Mouse (Mus musculus): ENCODE data around the gene Fstl4. TPM values are rescaled to one million over a fixed set of nuclear protein-coding genes. Genes with fewer than 3 reads are reported as not detected.

The Fstl4 gene
- polyA plus RNA-seq, 1 experiment, result not detected

DNA sequence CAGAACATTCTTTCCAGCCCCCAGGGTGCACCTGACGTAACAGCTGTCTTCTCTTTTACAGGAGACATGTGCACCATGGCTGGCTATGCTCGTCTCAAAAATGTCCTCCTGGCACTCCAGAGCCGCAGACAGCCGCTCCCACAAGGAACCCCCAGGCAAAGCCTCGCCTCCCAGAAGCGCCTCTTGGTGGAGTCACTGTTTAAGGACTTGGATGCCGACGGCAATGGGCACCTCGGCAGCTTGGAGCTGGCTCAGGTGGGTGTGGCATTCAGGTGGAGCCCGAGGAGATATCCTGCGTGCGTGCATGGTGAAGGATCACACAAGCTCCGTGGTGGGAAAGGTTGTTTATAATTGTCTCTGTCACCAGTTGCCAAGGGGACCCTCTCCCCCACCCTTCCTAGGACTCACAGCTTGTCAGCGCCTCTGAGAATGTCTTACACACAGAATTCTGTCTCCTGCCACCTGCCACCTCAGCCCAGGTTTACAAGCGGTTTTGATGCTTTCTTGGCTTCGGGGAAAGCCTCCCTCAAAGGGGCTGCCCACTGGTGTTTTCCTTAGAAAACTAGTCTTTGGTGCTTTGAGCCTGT, 304.1 kb downstream of the Fstl4 start:
- no peak for TF ChIP-seq GATA1 (IDR thresholded peaks at IDR 0.05; ENCODE audit: low read length)

DNA sequence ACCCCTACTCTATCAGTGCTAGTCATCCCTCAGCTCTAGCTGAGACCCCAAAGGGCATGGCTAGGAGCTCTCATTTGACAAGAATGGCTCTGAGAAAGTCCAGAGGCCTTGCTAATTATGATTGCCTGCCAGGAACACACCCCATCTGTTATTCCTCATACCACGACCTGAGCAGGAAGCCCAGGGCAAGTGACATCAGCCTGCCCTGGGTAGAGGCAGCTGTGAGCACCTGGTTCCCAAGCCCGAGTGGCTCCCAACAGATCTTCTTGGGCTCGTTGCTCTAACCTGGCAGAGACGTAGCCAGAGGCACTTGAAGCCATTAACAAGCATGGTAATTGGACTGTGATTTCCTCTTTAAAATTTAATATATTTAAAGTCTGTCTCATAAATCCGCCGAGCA, 305.3 kb downstream of the Fstl4 start:
- TF ChIP-seq GATA1 (IDR thresholded peaks at IDR 0.05; ENCODE audit: low read length), result no peak

DNA sequence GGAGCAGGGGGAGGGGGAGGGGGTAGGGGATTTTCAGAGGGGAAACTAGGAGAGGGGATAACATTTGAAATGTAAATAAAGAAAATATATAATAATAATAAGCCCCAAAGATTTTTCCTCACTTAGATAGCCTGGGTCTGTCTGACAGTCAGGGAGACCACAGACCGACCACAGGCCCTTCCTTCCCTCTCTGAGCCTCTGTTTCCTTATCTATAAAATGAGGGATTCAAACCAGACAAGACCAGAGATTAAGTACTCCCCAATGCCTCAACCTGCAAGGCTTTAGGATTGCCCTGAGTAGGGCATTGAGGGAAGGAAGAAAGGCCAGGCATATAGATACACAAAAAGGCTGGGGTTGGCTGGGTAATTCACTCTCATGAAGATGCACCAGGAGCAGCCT, 307.2 kb downstream of the Fstl4 start:
- TF ChIP-seq GATA1 (IDR thresholded peaks at IDR 0.05; ENCODE audit: low read length), result no peak

DNA sequence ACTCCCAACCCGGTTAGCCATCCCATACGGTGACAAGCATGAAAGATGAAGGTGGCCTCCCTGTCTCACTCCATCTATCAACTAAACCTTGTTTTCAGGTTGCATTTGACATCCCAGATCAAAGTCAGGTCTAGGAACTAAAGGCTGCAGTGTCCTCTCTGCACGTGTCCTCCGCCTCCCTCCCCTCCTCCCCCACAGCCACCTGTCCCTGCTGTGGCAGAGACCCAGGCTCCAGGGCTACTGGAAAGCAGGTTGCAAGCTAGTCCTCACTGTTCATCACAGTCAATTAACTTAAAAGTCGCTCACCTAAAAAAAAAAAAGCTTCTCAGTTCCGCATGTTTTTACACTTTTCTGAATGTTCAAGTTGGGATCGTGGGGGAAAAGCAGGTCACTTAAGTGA, 313.2 kb downstream of the Fstl4 start:
- no peak for TF ChIP-seq GATA1 (IDR thresholded peaks at IDR 0.05; ENCODE audit: low read length)

DNA sequence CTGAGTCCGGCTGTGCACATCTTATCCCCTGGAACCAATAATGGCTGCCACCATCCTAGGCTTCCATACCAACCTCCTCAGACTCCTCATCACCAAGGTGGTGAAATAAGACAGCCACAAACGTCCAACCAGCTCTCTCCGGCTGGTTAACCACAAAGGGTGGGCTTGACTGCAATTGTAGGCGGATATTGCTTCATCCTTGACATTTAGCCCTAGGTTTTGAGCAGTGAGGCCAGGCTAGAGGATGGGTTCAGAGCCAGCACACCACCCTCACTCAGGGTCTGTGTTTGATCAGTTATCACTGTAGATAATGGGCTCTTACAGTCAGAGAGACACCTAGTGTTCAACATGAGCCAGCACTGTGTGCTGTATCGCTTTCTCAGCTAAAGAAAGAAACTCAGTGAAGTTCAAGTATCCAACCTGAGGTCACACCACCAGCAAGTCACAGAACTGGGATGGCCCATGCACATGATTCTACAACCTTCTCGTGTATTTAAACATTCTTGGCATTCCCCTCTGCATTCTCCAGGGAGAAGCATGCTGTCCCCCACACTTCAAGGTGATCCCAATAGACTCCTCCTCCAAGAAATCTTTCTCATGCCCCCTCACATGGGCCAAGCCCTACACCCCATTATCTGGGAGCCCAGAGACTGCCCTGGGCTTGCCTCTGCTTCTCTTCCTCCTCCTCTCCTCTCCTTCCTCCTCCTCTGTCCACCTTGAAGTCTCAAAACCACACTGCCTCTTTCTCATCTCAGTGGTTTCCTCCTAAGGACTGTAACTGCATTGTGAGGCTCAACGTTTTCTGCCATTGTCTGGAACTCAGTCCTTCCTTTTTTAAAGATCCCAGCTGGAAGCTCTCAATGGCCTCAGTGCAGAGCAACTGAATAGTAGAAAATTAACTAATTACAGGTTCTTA, 314.2 kb downstream of the Fstl4 start:
- TF ChIP-seq GATA1 (IDR thresholded peaks at IDR 0.05; ENCODE audit: low read length), result no peak

DNA sequence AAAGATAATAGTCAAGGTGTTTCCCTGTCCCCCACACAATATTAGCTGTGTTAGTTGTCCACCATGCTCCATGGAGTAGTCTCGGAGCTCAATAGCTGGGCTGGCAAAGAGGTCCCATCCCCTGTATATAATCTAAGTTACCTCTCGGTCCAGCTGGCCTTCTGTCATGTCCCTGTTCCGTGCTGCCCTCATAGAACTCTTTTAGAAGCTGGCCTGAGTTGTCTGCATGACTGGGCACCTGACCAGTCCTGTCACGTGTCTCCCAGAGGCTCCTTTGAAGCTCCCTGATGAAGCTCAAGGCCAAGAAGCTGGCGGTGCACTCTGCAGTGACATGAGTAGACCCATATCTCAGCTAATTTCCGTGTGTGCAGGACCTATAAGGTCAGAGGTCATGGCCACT, 316.9 kb downstream of the Fstl4 start:
- TF ChIP-seq GATA1 (IDR thresholded peaks at IDR 0.05; ENCODE audit: low read length), result no peak

DNA sequence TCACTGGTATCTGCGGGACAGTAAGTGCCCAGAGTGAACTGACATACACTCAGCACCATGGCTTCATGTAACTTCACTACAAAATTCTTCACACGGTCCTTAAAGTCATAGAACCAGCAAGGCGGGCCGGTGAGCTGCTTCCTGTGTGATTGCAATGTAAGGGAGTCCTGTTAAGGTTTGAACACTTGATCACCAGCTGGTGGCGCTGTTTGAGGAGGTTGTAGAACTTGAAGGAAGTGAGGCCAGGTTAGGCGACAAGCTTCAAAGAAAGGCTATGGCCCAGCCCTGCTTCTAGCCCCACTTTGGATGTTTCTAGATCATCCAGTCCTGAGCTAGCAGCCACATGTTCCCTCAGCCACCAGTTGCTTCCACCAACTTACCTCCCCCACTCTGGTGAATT, 320.9 kb downstream of the Fstl4 start:
- no peak for TF ChIP-seq GATA1 (IDR thresholded peaks at IDR 0.05; ENCODE audit: low read length)

DNA sequence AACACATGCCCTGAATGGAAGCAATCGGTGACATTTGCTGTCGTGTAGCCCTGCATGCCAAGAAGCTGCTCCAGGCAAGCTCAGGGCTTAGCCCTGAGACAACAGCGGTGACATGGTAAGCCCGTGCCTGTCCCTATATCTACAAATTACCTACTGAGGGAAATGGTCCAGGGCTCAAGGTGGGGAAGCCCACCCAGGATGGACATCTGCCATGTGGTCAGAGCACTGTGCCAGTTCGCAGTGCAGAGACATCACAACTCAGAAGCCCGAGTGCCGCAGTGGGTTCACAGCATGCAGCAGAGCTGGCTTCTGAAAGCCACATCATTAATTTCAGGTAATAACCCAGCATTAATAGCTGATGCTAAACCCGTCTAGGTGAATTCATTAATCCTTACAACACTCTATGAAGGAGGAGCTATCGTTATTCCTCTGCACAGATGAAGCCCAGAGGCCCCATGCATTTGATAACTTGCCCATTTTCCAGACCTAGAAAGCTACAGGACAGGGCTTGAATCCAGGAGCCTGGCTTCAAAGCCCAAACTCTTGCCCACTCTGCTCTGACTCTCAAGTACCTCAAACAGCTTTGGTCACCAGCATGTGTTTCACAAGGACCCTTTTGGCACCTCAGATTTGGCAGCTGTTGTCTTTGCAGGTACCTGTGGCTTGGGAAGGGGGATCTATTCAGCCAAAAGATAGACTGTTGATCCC, 321.6 kb downstream of the Fstl4 start:
- no peak for TF ChIP-seq GATA1 (IDR thresholded peaks at IDR 0.05; ENCODE audit: low read length)

DNA sequence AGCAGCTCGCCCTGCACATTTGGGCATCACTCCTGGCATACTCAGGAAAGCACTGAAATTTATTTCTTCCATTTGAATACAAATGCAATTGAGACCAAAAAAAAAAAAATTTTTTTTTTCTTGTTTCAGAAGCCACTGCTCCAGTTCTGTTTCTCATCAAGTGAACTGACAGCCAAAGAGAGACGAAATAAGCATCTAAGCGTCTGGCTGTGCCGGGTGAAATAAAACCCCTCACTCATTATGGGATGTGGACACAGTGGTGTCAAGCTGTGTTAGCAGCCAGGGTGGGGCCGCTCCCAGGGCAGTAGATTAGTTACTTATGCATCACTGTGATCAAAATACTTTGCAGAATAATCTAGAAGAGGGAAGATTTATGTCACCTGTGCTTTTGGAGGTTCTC, 327.2 kb downstream of the Fstl4 start:
- TF ChIP-seq GATA1 (IDR thresholded peaks at IDR 0.05; ENCODE audit: low read length), result no peak

DNA sequence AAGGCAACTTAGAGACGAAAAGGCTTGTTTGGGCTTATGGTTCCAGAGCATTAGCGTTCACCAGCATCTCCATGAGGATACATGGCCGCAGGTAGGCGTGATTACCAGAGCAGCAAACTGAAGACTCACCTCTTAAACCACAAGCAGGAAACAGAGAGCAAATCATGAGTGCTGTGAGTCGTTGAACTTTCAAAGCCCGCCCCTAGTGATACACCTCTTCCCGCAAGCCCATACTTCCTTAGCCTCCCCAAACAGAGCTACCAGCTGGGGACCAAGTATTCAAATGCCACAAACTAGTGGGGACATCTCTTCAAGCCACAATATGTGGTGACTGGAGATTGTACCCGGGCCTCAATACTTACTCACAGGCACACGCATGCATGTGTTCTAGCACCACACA, 332.4 kb downstream of the Fstl4 start:
- no peak for TF ChIP-seq GATA1 (IDR thresholded peaks at IDR 0.05; ENCODE audit: low read length)

DNA sequence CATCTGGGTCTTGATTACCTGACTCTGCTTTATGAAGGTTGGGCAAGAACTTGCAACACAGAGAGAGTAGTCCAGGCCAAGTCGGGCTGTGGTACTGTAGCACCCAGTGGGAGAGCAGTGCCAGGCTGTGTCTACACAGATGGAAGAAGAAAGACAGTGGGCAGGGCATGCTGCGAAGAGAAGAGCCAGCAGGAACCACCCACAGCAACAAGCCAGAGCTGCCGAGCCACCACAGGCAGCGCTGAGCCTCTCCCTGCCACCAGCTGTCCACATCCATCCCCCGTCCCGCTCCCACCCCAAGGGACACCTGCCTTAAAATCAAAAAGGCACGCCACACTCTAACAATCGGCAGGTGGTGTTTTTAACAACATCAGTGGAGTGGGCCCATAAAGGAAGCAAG, 332.9 kb downstream of the Fstl4 start:
- no peak for TF ChIP-seq GATA1 (IDR thresholded peaks at IDR 0.05; ENCODE audit: low read length)

DNA sequence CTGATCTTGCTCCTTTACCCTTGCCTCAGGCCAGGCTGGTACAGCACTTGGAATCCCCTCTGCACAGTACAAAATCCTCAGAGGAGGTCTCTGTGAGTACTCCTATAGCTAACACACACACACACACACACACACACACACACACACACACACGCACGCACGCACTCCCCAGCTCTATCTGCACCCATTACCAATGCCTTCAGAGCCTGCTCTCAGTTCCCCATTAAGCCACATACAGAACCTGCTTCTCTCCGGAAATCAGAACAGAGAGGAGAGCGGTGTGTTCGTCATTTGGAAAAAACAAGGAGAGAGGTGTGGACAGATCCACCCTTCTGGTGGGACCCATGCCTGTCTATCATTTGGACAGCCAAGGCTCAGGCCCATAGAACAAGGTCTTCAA, 333.4 kb downstream of the Fstl4 start:
- TF ChIP-seq GATA1 (IDR thresholded peaks at IDR 0.05; ENCODE audit: low read length), result no peak

DNA sequence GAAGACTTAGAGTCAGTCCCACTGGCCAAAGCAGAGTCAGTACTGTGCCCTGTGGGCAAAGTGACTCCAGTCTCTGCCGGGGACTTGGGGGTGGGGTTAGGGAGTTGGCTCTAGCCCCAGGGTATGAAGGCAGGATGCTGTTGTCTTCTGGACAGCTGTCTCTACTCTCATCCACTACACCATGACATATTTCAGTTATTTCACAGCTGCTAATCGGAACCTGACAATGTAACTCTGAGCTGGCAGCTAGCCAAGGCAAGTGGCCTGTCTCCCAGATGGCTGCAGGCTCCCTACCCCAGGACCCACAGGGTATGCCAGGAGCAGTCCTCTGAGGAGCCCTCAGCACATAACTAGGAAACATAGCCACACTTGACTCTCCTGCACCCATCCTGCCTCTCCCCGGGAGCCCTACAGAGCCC, 334.4 kb downstream of the Fstl4 start:
- TF ChIP-seq GATA1 (IDR thresholded peaks at IDR 0.05; ENCODE audit: low read length), result no peak

DNA sequence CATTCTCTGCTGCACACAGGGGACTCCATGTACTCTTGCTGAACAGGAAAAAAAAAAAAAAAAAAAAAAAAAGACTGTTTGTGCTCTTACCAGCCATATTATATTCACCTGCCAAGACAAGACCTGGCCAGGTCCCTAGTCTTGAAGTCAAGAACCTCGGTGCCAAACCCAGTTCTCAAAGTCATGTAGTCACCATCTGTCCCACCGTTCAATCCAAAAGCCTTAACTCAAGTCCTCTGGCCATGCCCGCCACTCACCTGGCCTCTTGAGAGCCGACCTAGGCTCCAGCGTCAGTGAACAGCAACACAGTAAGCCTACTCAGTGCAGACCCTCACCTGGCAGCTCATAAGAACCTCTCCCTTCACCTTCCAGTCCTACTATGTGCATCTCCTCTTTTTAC, 334.9 kb downstream of the Fstl4 start:
- no peak for TF ChIP-seq GATA1 (IDR thresholded peaks at IDR 0.05; ENCODE audit: low read length)

DNA sequence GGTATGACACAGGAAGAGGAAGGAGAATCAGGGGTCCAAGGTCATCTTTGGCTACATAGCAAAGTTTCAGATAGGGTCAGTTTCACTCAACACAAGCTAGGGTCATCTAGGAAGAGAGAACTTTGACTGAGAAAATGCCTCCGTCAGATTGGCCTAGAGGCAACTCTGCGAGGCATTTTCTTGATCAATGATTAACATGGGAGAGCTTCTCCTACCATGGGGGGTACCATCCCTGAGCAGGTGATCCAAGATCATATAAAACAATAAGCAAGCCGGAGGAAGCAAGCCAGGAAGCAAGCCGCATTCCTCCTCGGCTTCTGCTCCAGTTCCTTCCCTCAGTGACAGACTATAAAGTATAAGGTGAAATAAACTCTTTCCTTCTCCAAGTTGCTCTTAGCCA, 337.3 kb downstream of the Fstl4 start:
- no peak for TF ChIP-seq GATA1 (IDR thresholded peaks at IDR 0.05; ENCODE audit: low read length)

DNA sequence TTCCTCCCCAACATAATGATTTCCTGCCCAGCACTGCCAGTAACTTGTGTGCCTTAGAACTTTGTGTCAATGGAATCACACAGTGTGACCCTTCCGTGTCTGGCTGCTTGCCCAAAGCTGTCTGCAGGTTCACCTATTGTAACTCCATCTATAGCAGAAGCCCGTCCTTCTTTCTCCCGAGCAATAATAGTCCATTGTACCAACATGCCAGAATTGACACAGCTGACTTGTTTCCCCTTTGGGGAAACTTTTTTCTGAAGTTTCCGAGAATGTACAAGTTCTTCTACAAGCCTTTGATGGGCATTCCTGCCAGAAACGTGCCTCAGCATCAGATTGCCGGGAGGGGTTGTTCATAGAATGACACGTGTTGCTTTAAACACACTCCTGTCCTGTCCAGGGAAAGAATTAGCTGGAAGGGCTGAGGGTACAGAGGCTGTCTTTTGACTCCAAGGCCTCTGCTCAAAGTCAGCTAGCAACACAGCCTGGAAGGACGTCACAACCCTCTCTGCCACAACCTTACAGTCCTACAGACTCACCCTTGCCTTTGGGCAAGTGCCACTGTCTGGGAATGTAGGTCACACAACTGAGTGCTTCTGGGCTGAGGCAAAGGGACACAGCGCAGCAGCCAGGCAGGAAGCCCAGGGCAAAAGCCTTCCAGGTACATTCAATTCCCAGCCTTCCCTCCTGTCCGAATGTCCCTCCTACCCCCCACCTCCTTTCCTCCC, 339.3 kb downstream of the Fstl4 start:
- no peak for TF ChIP-seq GATA1 (IDR thresholded peaks at IDR 0.05; ENCODE audit: low read length)
